Mouse (Mus musculus) natural killer cell, adult 2 months (primary cell): ENCODE data around the gene Hras.

Experiments
- DNase-seq, 2 experiments: peaks; one replicate each; pipeline ENCODE4 v3.0.0; 2022; ENCODE audit warnings: low spot score in 2 of 2

The Hras gene

GRCm38 (mm10) chr7:141193948-141194347 is at the start of gene Hras, which contains the start of gene Lrrc56:
Gene Hras (minus strand): TSS chr7:141194005.
Gene Lrrc56 (plus strand): TSS chr7:141194157.
- peak; percentile 95 to 96 for DNase-seq

- no peak for DNase-seq
These were observed 37.7 kb upstream of the Hras start for GRCm38 (mm10) chr7:141231551-141231950.

- no peak for DNase-seq
These were observed 37.3 kb upstream of the Hras start for GRCm38 (mm10) chr7:141231111-141231510.

GRCm38 (mm10) chr7:141230570-141230969 is 36.8 kb upstream of the Hras start:
- no peak for DNase-seq

- DNase-seq: no peak
These were observed 35.9 kb upstream of the Hras start for GRCm38 (mm10) chr7:141229702-141230101.

- peak; percentile 92 to 93 for DNase-seq
These were observed 34.7 kb upstream of the Hras start, which contains the start of gene Phrf1 for GRCm38 (mm10) chr7:141228279-141229067. Gene Phrf1 (plus strand): TSS chr7:141228784.

GRCm38 (mm10) chr7:141227796-141228195 is 34.0 kb upstream of the Hras start:
- DNase-seq: no peak

- no peak for DNase-seq
These were observed 32.7 kb upstream of the Hras start for GRCm38 (mm10) chr7:141226535-141226934.

GRCm38 (mm10) chr7:141222696-141223215 is 29.0 kb upstream of the Hras start:
- no peak for DNase-seq

GRCm38 (mm10) chr7:141222126-141222467 is 28.3 kb upstream of the Hras start:
- DNase-seq: no peak

GRCm38 (mm10) chr7:141221249-141222125 is 27.7 kb upstream of the Hras start:
- DNase-seq: peak; percentile 90 to 92

GRCm38 (mm10) chr7:141220377-141220776 is 26.6 kb upstream of the Hras start:
- DNase-seq: no peak

- no peak for DNase-seq
These were observed 25.8 kb upstream of the Hras start for GRCm38 (mm10) chr7:141219558-141220099.

- DNase-seq: no peak
These were observed 24.8 kb upstream of the Hras start for GRCm38 (mm10) chr7:141218557-141219133.

- DNase-seq: no peak
These were observed 24.3 kb upstream of the Hras start for GRCm38 (mm10) chr7:141218141-141218540.

- no peak for DNase-seq
These were observed 23.7 kb upstream of the Hras start for GRCm38 (mm10) chr7:141217343-141218013.

- no peak for DNase-seq
These were observed 23.1 kb upstream of the Hras start for GRCm38 (mm10) chr7:141216894-141217293.

- peak in 1 of 2 experiments; percentile 46 for DNase-seq
These were observed 22.3 kb upstream of the Hras start for GRCm38 (mm10) chr7:141215880-141216733.

- DNase-seq: peak; percentile 90 to 97
These were observed 21.5 kb upstream of the Hras start, which contains the start of gene Rassf7 for GRCm38 (mm10) chr7:141215101-141215879. Gene Rassf7 (plus strand): TSS chr7:141215860.
